Mouse (Mus musculus) ovary, adult 18-20 months (tissue): Measurements from ENCODE around the gene Map3k20.

Experiments
- DNase-seq: peaks from one replicate; pipeline ENCODE4 v3.0.0; 2022; ENCODE audit warnings: low spot score, mixed read lengths

Gene Map3k20

GRCm38 (mm10) chr2:72424656-72425055 lies 139.2 kb downstream of the Map3k20 start:
- no peak for DNase-seq

DNA sequence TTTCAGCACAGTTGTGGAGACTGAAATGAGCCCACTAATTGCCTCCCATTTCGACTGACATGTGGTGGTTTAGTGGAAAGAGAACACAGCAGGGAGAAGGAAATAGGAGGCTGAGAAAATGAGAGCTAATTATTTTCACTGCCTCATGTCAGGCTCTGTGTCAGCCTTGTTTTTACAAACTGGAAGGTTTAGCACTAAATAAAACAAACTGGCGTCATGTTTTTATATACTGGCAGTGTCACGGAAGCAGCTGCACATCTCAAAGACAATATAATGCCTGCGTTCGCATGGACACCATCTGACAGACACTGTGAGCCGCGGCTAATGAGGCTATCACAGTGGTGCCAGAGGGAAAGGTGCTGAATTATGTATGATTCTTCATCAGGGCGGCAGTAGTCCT lies 141.3 kb downstream of the Map3k20 start:
- no peak for DNase-seq

DNA sequence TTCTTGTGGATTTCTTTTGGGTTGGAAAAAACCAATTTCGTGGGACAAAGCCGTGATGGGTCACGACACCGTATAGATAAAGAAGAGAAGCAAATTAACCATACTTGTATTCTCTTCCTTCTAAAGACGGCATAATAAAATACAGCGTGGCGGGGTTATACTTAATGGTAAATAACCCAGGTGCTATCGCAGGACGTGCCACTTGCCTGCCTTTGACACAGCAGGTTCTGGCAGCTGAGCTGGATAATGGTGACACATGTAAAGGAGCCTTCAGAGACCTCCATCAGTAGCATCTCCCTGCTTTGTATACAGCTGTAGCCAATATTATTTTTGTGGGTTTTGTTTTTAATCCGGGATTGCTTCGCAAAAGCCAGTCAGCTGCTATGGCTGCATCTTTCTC lies 141.9 kb downstream of the Map3k20 start:
- no peak for DNase-seq

DNA sequence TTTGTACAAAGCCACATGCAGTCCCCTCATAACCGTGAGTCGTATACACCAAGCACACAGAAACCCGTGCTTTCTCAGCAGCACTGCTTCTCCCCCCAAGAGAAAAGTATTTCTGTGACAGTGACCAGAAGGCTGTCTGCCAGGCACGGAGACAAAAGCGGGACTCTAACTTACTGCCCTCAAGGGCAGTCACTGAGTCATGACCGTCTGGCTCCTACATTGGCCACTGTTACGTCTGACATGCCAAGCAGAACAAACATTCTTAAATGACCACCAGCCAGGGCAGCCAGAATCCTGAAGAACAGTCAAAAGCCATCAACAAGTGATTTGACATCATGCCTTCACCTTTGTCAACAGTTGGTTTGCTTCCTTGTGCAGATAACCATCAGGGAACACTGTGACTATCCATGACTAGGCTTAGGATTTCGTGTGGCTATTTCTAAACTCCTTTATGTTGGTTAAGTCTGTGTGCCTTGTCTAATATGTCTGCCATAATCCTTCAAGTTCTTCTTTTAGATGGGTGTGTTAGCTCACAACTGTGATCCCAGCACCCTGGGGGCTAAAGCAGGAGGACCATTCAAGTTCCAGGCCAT lies 153.6 kb downstream of the Map3k20 start:
- peak; percentile 15 for DNase-seq

GRCm38 (mm10) chr2:72441010-72441409 lies 155.6 kb downstream of the Map3k20 start:
- DNase-seq = no peak

DNA sequence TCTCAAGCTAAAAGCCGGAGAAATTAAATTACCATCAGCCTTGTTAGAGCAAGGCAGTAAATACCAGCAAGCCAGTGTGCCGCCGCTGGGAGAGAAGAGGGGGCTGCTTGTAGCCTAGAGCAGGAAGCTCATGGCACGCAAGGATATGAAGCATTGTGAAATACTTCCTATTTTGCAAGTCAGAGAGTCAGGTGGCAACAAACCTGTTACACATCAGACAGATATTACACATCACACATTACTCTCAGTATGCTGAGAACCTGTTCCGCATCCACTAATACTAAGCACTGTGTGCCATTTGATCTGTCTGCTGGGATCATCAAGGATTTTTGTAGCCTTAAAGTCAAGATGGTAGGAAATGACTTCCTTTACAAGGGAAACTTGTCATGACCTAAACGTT lies 157.4 kb downstream of the Map3k20 start:
- DNase-seq = no peak

- no peak for DNase-seq
Measured at GRCm38 (mm10) chr2:72443960-72444359, 158.5 kb downstream of the Map3k20 start.

- no peak for DNase-seq
Measured at GRCm38 (mm10) chr2:72446106-72446505, 160.7 kb downstream of the Map3k20 start.

GRCm38 (mm10) chr2:72446615-72447014 lies 161.2 kb downstream of the Map3k20 start:
- DNase-seq = no peak

- DNase-seq = no peak
Measured at GRCm38 (mm10) chr2:72453563-72453962, 168.1 kb downstream of the Map3k20 start.

GRCm38 (mm10) chr2:72456189-72456588 lies 170.8 kb downstream of the Map3k20 start:
- no peak for DNase-seq

GRCm38 (mm10) chr2:72464376-72465014 lies 179.1 kb downstream of the Map3k20 start:
- no peak for DNase-seq

DNA sequence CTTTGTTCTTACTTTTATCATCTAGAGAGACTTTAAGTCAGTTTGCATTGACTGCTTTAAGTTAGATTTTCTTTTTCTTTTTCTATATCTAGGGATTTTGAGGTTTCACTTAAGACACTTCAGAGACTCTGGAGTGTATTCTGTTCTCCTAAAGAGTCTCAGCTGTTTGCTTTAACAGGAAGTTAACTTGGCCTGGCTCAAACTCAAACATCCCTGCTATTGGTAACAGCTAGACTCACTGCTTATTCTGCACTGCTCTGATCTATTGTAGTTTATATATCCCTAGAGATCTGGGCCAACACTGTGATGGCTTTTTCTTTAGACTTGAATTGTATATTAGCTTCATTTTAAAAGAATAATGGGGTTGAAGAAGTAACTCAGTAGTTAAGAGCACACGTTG lies 182.2 kb downstream of the Map3k20 start:
- DNase-seq = no peak

DNA sequence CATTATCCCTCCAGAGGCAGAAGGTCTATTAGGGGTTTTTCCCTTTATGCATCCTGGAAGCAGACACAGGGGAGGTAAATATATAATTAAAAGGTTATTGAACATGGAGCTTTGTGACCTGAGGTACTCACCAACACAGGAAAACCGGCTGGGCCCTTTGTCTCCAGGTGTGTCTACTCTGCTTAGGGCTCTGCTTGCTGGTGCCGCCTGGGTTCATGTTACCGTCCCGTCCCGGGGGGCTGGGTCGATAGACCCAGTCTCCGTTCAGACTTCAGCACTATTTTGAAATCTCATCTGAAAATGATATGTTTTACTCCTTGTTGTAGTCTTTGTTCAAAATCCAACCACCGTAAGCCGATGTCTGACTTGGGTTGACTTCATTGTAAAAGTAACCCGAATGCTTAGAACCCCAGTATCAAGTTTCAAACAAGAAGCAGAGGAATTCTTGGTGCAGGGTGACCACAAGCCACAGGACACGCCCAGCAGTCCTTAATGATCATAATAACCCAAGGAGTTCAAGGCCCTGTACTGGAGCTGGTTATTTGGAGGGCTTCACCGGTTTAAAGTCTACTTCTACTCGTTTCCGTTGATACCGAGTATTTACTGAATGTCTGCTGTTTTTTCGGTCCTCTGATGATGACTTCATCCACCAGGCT lies 186.1 kb downstream of the Map3k20 start:
- DNase-seq = no peak

DNA sequence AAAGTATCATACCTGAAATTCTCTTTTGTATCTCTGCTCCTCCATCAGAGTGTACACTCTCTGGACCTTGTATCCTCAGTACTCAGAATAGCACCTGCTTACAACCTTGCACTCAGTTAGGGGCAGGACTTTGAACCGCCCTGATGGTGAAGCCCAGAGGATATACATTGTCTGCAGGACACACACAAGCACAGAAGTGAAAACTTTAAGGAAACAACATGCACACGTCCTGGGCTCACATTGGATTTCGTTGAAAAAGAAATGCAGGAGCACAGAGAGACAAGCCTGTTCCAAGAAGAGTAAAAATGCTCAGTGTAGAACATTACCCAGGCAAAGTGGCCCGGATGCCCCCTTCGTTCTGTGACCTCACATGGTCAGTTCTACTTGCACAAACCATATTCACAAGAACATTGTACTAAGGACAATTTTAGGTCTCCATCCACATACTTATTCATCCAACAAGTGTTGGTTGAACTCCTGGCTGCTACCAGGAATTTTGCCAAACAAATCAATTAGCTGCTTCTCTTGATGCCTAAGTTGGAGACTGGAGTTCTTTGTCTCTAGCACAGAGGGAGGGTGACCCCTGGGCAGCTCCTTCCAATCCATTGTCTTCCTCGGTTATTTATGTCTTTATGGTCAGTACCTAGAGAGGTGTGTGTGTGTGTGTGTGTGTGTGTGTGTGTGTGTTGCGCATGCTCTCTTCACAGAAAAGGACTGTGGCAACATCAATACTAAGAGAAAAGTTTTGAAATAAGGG lies 189.3 kb downstream of the Map3k20 start:
- DNase-seq = no peak

GRCm38 (mm10) chr2:72475423-72475796 lies 190.0 kb downstream of the Map3k20 start:
- no peak for DNase-seq

GRCm38 (mm10) chr2:72475797-72476485 lies 190.5 kb downstream of the Map3k20 start, which contains the start of gene Cdca7:
Gene Cdca7 (plus strand): TSS chr2:72476159.
- peak; percentile 67 for DNase-seq

DNA sequence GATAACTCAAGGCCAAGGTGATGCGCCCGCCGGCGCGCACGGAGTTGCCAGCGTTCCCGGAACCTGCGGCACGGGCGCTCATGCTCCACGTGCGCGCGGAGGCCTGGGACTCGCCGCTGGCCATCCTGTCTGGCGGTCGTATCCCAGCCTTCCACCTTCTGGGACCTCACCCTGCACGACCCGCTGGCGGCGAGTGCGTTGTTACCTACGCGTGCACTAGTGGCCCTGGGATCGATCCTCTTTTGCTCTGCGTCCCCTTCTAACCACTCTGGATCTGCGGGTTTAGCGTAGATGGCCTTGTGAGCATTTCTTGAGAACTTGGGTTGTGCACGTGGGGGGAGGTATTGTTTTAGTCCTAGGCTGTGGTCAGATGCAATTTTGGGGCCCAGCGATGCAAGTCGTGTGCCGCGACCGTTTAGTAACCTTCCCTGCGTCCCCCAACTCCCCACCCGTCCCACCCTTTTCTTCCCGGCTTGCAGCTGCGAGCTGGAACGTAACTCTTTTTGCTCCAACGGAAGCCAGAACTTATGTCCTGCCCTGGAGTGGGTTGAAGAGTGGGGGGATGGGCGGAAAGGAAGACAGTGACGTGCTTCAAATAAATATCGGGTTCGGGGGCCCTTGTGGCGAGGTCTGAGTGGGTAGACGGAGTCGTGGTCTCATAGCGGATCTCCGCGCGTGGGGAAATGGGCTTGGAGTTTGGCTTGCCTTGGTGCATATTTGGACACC lies 191.2 kb downstream of the Map3k20 start:
- peak; percentile 11 for DNase-seq

GRCm38 (mm10) chr2:72477221-72477620 lies 191.8 kb downstream of the Map3k20 start:
- no peak for DNase-seq

- DNase-seq = no peak
Measured at GRCm38 (mm10) chr2:72478176-72478575, 192.7 kb downstream of the Map3k20 start.

- DNase-seq = no peak
Measured at GRCm38 (mm10) chr2:72478921-72479320, 193.5 kb downstream of the Map3k20 start.
